Mouse (Mus musculus) brain, adult 10 weeks (tissue): ENCODE results near the gene Gm5936. TPM values are rescaled to one million over a fixed set of nuclear protein-coding genes. Genes with fewer than 3 reads are reported as not detected.

Experiments used
- polyA plus RNA-seq: library from polyadenylated mRNA; stranded (reverse); fragments of 350-450 nt; fragmentation: Illumina TruSeq; extraction: RNeasy Lipid Tissue Mini Kit (QIAGEN cat#74804); gene quantifications from one replicate; pipeline ENCODE4 v1.2.3, GENCODE M21; 2015; ENCODE audit warnings: low read depth, low replicate concordance

The Gm5936 gene
- polyA plus RNA-seq: not detected

GRCm38 (mm10) chrX:74836842-74837522 is at the start of gene Gm5936:
Gene Gm5936, plus strand, starts transcription at chrX:74837196.

Other genes with a start within 250 kb of the Gm5936 start
- gene Olfr1325, start 244.5 kb upstream of the Gm5936 start, polyA plus RNA-seq: not detected
- gene Gm5640, start 191.6 kb upstream of the Gm5936 start, polyA plus RNA-seq: 0.16 TPM
- not detected for gene Gm6890, start 96.3 kb upstream of the Gm5936 start, polyA plus RNA-seq
- 1.4 TPM for gene Gab3, start 248.3 kb downstream of the Gm5936 start, polyA plus RNA-seq